Mouse (Mus musculus) myocyte (in vitro differentiated cells): ENCODE measurements around the gene Morn3.

Experiments used
- E2F4 ChIP-seq: IDR thresholded peaks from one replicate; pipeline ENCODE4 v1.6.1; 2011; ENCODE audit warnings: mild to moderate bottlenecking, control low read depth, moderate library complexity; ENCODE audit not compliant: insufficient read depth
- MAX ChIP-seq: IDR thresholded peaks from one replicate; pipeline ENCODE4 v1.6.1; 2011; ENCODE audit warnings: low read depth, mild to moderate bottlenecking, control low read depth
- MYOD1 ChIP-seq, 3 experiments: IDR thresholded peaks; one replicate each; pipeline ENCODE4 v1.6.1; 2011; ENCODE audit warnings: control low read depth in 2 of 3, low read depth in 2 of 3, mild to moderate bottlenecking in 2 of 3, moderate library complexity in 1 of 3; ENCODE audit not compliant: insufficient read length in 2 of 3, control insufficient read depth in 1 of 3
- POLR2A ChIP-seq: IDR thresholded peaks from one replicate; pipeline ENCODE4 v1.6.1; 2011; ENCODE audit warnings: low read depth, mild to moderate bottlenecking, control low read depth, moderate library complexity; ENCODE audit not compliant: insufficient read length
- POLR2AphosphoS2 ChIP-seq: IDR thresholded peaks from one replicate; pipeline ENCODE4 v1.6.1; 2011; ENCODE audit warnings: low read depth, control low read depth; ENCODE audit not compliant: insufficient read length
- SRF ChIP-seq: IDR thresholded peaks from one replicate; pipeline ENCODE4 v1.6.1; 2011; ENCODE audit warnings: low read depth; ENCODE audit not compliant: control insufficient read depth, insufficient read length
- TCF3 ChIP-seq: IDR thresholded peaks from one replicate; pipeline ENCODE4 v1.6.1; 2011; ENCODE audit warnings: low read depth, control low read depth; ENCODE audit not compliant: insufficient read length
- USF1 ChIP-seq: IDR thresholded peaks from one replicate; pipeline ENCODE4 v1.6.1; 2011; ENCODE audit warnings: low read depth, mild to moderate bottlenecking, control low read depth, moderate library complexity

DNA sequence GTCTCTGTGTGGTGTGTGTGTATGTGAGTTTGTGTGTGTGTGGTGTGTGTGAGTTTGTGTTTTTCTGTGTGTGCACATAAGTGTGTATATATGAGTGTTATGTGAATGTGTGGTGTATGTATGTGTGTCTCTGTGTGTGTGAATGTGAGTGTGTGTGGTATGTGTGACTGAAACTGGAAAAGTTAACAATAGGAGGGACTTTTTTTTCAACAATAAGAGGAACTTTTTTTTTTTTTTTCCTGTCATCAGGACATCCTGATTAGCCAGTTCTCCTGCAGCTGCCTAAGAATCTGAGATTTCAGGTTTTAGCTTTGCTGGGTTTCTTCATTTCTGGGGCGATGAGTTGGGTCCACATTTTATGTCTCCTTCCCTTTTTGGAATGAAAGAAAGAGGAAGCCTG, 32.8 kb upstream of the Morn3 start:
- TF ChIP-seq POLR2A: no peak
- no peak for TF ChIP-seq E2F4
- TF ChIP-seq USF1: no peak
- TF ChIP-seq TCF3: no peak
- no peak for TF ChIP-seq POLR2AphosphoS2
- TF ChIP-seq MAX: no peak
- no peak for TF ChIP-seq MYOD1 (IDR thresholded peaks at IDR 0.05; ENCODE audit: control insufficient read depth in 1 of 3, insufficient read length in 2 of 3, low read depth in 2 of 3)
- TF ChIP-seq SRF: no peak
